Mouse (Mus musculus): ENCODE measurements at regions not wholly inside any gene's neighbourhood (a gene's known extent, or its start where the extent isn't known, plus 50 kb on each side); places are given as distances from the start of the nearest gene placed in this dataset.

DNA sequence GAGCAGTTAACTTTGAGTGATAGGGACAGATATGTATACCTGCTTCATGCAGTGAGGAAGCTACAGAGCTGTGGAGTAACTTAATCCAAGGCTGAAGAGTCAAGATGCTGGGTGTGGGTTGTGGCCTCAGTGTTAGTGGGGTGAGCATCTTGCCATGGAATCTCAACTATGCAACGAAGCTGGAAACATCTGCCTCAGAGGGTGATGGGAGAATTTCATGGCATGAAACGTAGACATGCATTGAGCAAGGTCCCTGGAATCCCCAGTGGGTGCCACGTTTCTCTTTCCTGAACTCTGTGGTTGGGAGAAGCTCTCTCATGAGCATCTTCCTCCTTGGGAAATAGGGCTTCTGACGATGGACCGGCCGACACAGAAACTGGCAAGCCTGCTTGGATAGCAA, 208.4 kb upstream of the Dio3 start:
- H3K27me3 ChIP-seq = no peaks in the 10 kb centered on the region
- WGBS = 85% methylated on average over 6 of the region's 6 CpGs

GRCm38 (mm10) chr12:110071823-110072222, 207.0 kb upstream of the Dio3 start:
- Histone ChIP-seq H3K9me3 (peaks cover 11% of the 10 kb centered on the region; the same call in 1 of the 2 replicates), H3K9ac (no peak overlapping the region), H3K27me3 (no peaks in the 10 kb centered on the region), H3K4me2 (replicated peaks) (no peak overlapping the region), H3K36me3 (no peaks in the 10 kb centered on the region), H3K4me3 (no peak overlapping the region), H3K4me1 (no peaks in the 10 kb centered on the region), H3K27ac (no peak overlapping the region)
- 73% methylated on average over 4 of the region's 4 CpGs for WGBS
- no peak for ATAC-seq (ENCODE audit: insufficient number of reproducible peaks, insufficient read depth, low FRiP score, low TSS enrichment)

More for the DNA sequence above, 208.4 kb upstream of the Dio3 start:
- Histone ChIP-seq H3K27ac (no peak overlapping the region), H3K4me2 (replicated peaks) (no peak overlapping the region), H3K36me3 (no peaks in the 10 kb centered on the region), H3K4me1 (no peaks in the 10 kb centered on the region), H3K9me3 (peaks cover 11% of the 10 kb centered on the region; the same call in 1 of the 2 replicates), H3K9ac (no peak overlapping the region), H3K4me3 (no peak overlapping the region)
- no peak for ATAC-seq (ENCODE audit: insufficient number of reproducible peaks, insufficient read depth, low FRiP score, low TSS enrichment)

DNA sequence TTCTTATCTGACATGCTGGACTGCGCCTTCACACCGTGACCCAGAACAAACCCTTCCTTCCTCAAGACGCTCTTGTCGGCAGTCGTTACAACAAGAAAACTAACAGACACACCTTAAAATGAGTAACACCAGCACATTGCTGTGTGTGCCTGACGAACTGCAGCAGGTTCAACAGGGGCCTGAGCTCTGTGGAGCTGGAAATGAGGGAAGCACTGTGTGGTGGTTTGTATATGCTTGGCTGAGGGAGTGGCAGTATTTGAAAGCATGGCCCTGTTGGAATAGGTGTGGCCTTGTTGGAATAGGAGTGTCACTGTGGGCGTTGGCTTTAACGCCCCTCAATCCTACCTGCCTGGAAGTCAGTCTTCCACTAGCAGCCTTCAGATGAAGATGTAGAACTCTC, 203.9 kb upstream of the Dio3 start:
- no peak overlapping the region for H3K9ac ChIP-seq
- WGBS = 84% methylated on average over 8 of the region's 8 CpGs
- H3K27ac ChIP-seq = no peak overlapping the region
- H3K36me3 ChIP-seq = no peaks in the 10 kb centered on the region
- no peak overlapping the region for H3K4me2 ChIP-seq (replicated peaks)
- H3K4me1 ChIP-seq = no peaks in the 10 kb centered on the region
- ATAC-seq (ENCODE audit: insufficient number of reproducible peaks, insufficient read depth, low FRiP score, low TSS enrichment) = no peak
- 0 out of 2 replicates have a peak, but pooled peaks cover 1% of the 10 kb centered on the region for H3K9me3 ChIP-seq
- no peaks in the 10 kb centered on the region for H3K27me3 ChIP-seq
- H3K4me3 ChIP-seq = no peak overlapping the region

DNA sequence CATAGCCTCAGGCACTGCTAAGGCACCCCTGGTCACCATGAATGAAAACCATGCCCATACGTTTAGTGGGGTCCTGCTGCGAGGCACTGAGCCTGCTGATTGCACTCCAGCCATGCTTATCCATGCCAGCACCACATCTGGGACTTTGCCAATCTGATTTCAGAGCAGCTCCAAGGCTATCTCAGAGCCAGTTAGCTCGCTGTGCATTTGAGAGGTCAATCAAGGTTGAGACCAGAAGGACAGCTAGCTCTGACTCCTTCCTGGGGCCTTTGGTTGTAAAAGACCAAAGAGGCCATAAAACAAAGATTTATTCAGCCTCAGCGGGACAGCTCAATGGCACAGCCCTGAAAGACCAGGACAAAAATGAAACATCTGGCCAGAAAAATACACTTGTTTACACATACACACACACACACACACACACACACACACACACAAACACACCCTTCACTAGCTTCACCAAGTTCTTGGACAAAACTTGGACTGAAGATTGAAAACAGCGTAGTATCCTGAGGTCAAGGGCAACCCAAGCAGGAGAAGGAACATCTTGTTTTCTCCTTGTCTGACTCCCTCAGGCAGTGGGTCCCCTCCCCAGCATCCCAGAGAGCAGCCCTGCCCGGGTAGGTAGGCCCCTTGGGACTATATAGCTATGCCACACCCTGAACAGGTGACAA, 201.5 kb upstream of the Dio3 start:
- no peak overlapping the region for H3K27ac ChIP-seq
- no peak overlapping the region for H3K4me2 ChIP-seq (replicated peaks)
- H3K4me1 ChIP-seq = no peaks in the 10 kb centered on the region
- H3K36me3 ChIP-seq = no peaks in the 10 kb centered on the region
- no peak overlapping the region for H3K4me3 ChIP-seq
- H3K9ac ChIP-seq = no peak overlapping the region
- 66% methylated on average over 6 of the region's 6 CpGs for WGBS
- no peak for ATAC-seq (ENCODE audit: insufficient number of reproducible peaks, insufficient read depth, low FRiP score, low TSS enrichment)
- no peaks in the 10 kb centered on the region for H3K9me3 ChIP-seq
- H3K27me3 ChIP-seq = no peaks in the 10 kb centered on the region

- Histone ChIP-seq H3K9ac (no peak overlapping the region), H3K27ac (no peak overlapping the region), H3K27me3 (no peaks in the 10 kb centered on the region), H3K4me2 (replicated peaks) (no peak overlapping the region), H3K9me3 (no peaks in the 10 kb centered on the region), H3K4me1 (0 out of 2 replicates have a peak, but pooled peaks cover 4% of the 10 kb centered on the region), H3K36me3 (no peaks in the 10 kb centered on the region), H3K4me3 (no peak overlapping the region)
- ATAC-seq (ENCODE audit: insufficient number of reproducible peaks, insufficient read depth, low FRiP score, low TSS enrichment) = no peak
- WGBS = 70% methylated on average over 13 of the region's 13 CpGs
Observed at GRCm38 (mm10) chr12:110078081-110078505, 200.8 kb upstream of the Dio3 start.

- Histone ChIP-seq H3K27ac (no peak overlapping the region), H3K4me1 (0 out of 2 replicates have a peak, but pooled peaks cover 6% of the 10 kb centered on the region), H3K9ac (no peak overlapping the region), H3K4me2 (replicated peaks) (no peak overlapping the region), H3K36me3 (no peaks in the 10 kb centered on the region), H3K27me3 (no peaks in the 10 kb centered on the region), H3K4me3 (no peak overlapping the region), H3K9me3 (no peaks in the 10 kb centered on the region)
- no peak for ATAC-seq (ENCODE audit: insufficient number of reproducible peaks, insufficient read depth, low FRiP score, low TSS enrichment)
- WGBS = 91% methylated on average over 3 of the region's 3 CpGs
Observed at GRCm38 (mm10) chr12:110081831-110082615, 196.8 kb upstream of the Dio3 start.

- WGBS = 41% methylated on average over 13 of the region's 13 CpGs
Observed at GRCm38 (mm10) chr12:110082921-110083320, 195.9 kb upstream of the Dio3 start.

DNA sequence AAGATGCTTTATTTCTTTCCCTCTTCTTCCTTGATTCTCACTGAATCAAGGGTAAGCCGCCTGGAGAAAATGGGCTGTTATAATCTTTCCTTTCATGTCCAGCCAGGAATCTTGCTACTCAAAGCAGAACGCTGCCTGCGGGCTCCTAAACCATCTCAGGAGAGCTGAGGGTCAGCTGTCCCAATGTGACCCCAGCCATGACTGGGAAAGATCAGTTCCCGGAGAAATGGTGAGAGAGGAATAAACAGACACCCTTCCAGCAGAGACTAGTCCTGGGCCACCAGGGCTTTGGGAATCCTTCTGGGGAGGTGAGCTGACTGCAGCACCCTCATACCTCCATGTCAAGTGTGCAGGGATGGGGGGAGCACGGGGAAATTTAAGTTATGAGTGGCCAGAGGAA, 195.4 kb upstream of the Dio3 start:
- H3K4me3 ChIP-seq = no peak overlapping the region
- no peaks in the 10 kb centered on the region for H3K36me3 ChIP-seq
- no peak overlapping the region for H3K27ac ChIP-seq
- H3K27me3 ChIP-seq = no peaks in the 10 kb centered on the region
- no peak for ATAC-seq (ENCODE audit: insufficient number of reproducible peaks, insufficient read depth, low FRiP score, low TSS enrichment)
- no peak overlapping the region for H3K9ac ChIP-seq
- no peaks in the 10 kb centered on the region for H3K9me3 ChIP-seq
- no peak overlapping the region for H3K4me2 ChIP-seq (replicated peaks)
- WGBS = 56% methylated on average over 5 of the region's 5 CpGs
- 0 out of 2 replicates have a peak, but pooled peaks cover 6% of the 10 kb centered on the region for H3K4me1 ChIP-seq

More at GRCm38 (mm10) chr12:110082921-110083320, 195.9 kb upstream of the Dio3 start:
- H3K4me1 ChIP-seq = 0 out of 2 replicates have a peak, but pooled peaks cover 6% of the 10 kb centered on the region
- no peak overlapping the region for H3K9ac ChIP-seq
- H3K4me3 ChIP-seq = no peak overlapping the region
- H3K9me3 ChIP-seq = no peaks in the 10 kb centered on the region
- no peak overlapping the region for H3K4me2 ChIP-seq (replicated peaks)
- H3K27me3 ChIP-seq = no peaks in the 10 kb centered on the region
- no peak overlapping the region for H3K27ac ChIP-seq
- no peak; the same call in 1 of the 2 replicates for ATAC-seq (ENCODE audit: insufficient number of reproducible peaks, insufficient read depth, low FRiP score, low TSS enrichment)
- H3K36me3 ChIP-seq = no peaks in the 10 kb centered on the region

- no peaks in the 10 kb centered on the region for H3K9me3 ChIP-seq
- H3K36me3 ChIP-seq = no peaks in the 10 kb centered on the region
- H3K27ac ChIP-seq = no peak overlapping the region
- H3K4me1 ChIP-seq = 0 out of 2 replicates have a peak, but pooled peaks cover 6% of the 10 kb centered on the region
- 82% methylated on average over 2 of the region's 2 CpGs for WGBS
- ATAC-seq (ENCODE audit: insufficient number of reproducible peaks, insufficient read depth, low FRiP score, low TSS enrichment) = no peak
- no peak overlapping the region for H3K9ac ChIP-seq
- no peaks in the 10 kb centered on the region for H3K27me3 ChIP-seq
- H3K4me3 ChIP-seq = no peak overlapping the region
- no peak overlapping the region for H3K4me2 ChIP-seq (replicated peaks)
Observed at GRCm38 (mm10) chr12:110086921-110087320, 191.9 kb upstream of the Dio3 start.

DNA sequence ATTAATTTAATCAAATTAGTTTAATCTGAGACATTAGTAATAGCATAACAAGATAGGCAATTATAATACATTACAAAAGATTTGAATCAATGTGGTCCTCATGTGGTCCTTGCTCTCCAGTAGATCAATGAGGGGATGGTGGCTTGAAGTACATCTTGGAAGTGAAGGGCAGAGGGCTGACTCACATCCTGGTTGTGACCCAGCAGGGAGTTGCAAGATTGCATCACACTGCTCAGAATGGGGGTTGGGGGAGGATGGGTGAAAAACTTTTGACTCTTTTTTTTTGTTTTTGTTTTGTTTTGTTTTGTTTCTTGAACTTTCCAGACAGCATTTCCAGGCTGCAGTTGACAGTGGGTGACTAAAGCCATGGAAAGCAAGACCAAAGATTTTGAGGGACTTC, 191.1 kb upstream of the Dio3 start:
- ATAC-seq (ENCODE audit: insufficient number of reproducible peaks, insufficient read depth, low FRiP score, low TSS enrichment) = no peak
- no peaks in the 10 kb centered on the region for H3K27me3 ChIP-seq

GRCm38 (mm10) chr12:110102186-110102585, 176.7 kb upstream of the Dio3 start:
- Histone ChIP-seq H3K9me3 (peaks cover 3% of the 10 kb centered on the region; the same call in 1 of the 2 replicates), H3K4me2 (replicated peaks) (no peak overlapping the region), H3K4me1 (no peaks in the 10 kb centered on the region), H3K27ac (no peak overlapping the region), H3K4me3 (no peak overlapping the region), H3K27me3 (no peaks in the 10 kb centered on the region), H3K36me3 (no peaks in the 10 kb centered on the region), H3K9ac (no peak overlapping the region)
- 83% methylated on average over 7 of the region's 7 CpGs for WGBS
- no peak for ATAC-seq (ENCODE audit: insufficient number of reproducible peaks, insufficient read depth, low FRiP score, low TSS enrichment)

More for the DNA sequence above, 191.1 kb upstream of the Dio3 start:
- H3K4me1 ChIP-seq = 0 out of 2 replicates have a peak, but pooled peaks cover 4% of the 10 kb centered on the region
- H3K9ac ChIP-seq = no peak overlapping the region
- no peaks in the 10 kb centered on the region for H3K9me3 ChIP-seq
- no peak overlapping the region for H3K4me2 ChIP-seq (replicated peaks)
- H3K4me3 ChIP-seq = no peak overlapping the region
- H3K27ac ChIP-seq = no peak overlapping the region
- no peaks in the 10 kb centered on the region for H3K36me3 ChIP-seq
